Mouse (Mus musculus) bone marrow macrophage, adult 2 months (primary cell): ENCODE data around the gene Tmem179b.

ENCODE experiments used
- CTCF ChIP-seq: IDR thresholded peaks from 2 replicates; pipeline ENCODE4 v1.5.1; 2012; ENCODE audit warnings: low read depth, mild to moderate bottlenecking, low read length, moderate library complexity
- POLR2A ChIP-seq: IDR thresholded peaks from 2 replicates; pipeline ENCODE4 v1.6.1; 2012; ENCODE audit warnings: mild to moderate bottlenecking, low read depth, low read length, borderline replicate concordance

DNA sequence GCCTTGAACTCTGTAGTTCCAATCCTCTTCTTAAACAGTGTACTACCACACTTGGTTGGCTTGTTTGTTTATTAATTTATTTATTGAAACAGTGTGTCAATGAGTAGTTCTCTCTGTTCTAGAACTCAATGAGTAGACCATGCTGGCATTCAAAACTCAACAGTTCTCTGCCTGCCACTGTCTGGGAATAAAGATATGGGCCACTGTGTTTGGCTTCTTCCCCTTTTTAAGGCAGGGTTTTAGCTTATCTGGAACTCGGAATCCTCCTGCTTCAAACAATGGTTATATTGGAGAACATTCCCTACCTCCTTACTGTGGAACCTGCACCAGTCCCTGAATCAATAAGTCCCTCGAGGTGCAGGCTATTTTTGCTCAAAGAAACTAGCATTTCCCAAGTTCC is 15.4 kb downstream of the Tmem179b start:
- TF ChIP-seq CTCF: no peak
- no peak for TF ChIP-seq POLR2A
